Mouse (Mus musculus): ENCODE measurements around the gene Tgfbr3.

- no peak for TF ChIP-seq CTCF (IDR thresholded peaks at IDR 0.05)
- no peak for TF ChIP-seq EP300 (IDR thresholded peaks at IDR 0.05)
Measured at GRCm38 (mm10) chr5:107165734-107166133, 123.7 kb downstream of the Tgfbr3 start.
